Mouse (Mus musculus) G1E (cell line): ENCODE measurements around the gene Txlna.

Experiments
- CTCF ChIP-seq: IDR thresholded peaks from 2 replicates; pipeline ENCODE4 v1.5.1; 2012; ENCODE audit warnings: low read depth, low read length, inconsistent platforms, mixed read lengths
- GATA1 ChIP-seq: IDR thresholded peaks from 2 replicates; pipeline ENCODE4 v1.6.1; 2012; ENCODE audit warnings: borderline replicate concordance, low read length, inconsistent platforms, mixed read lengths
- GATA2 ChIP-seq: IDR thresholded peaks from 2 replicates; pipeline ENCODE4 v1.6.1; 2012; ENCODE audit warnings: low read depth, low read length, inconsistent platforms, borderline replicate concordance
- POLR2AphosphoS5 ChIP-seq: IDR thresholded peaks from 2 replicates; pipeline ENCODE4 v1.6.1; 2012; ENCODE audit warnings: low read depth, low read length, inconsistent platforms; ENCODE audit not compliant: insufficient replicate concordance
- TAL1 ChIP-seq: conservative IDR thresholded peaks from 2 replicates; pipeline ENCODE4 v1.6.1; 2012; ENCODE audit warnings: low read depth, low read length, inconsistent platforms, mixed read lengths

GRCm38 (mm10) chr4:129617121-129617641, 23.7 kb downstream of the Txlna start:
- TF ChIP-seq CTCF (no peak), GATA1 (no peak), TAL1 (no peak), POLR2AphosphoS5 (no peak), GATA2 (no peak)
